Mouse (Mus musculus): ENCODE measurements around the gene Cyth1. TPM values are rescaled to one million over a fixed set of nuclear protein-coding genes. Genes with fewer than 3 reads are reported as not detected.

The Cyth1 gene
- polyA plus RNA-seq, 1 experiment from 2014 or later = 10.1 TPM

GRCm38 (mm10) chr11:118150115-118150701, 98.2 kb downstream of the Cyth1 start:
- WGBS = 95% methylated on average over 9 of the region's 9 CpGs
- H3K4me3 ChIP-seq = no peak overlapping the region

GRCm38 (mm10) chr11:118147877-118148637, 100.3 kb downstream of the Cyth1 start:
- H3K4me3 ChIP-seq = no peak overlapping the region
- WGBS = 74% methylated on average over 9 of the region's 9 CpGs
- no peaks in the 10 kb centered on the region for H3K36me3 ChIP-seq (replicated peaks)
- peaks cover 12% of the 10 kb centered on the region; the same call in 1 of the 2 replicates for H3K9me3 ChIP-seq
- H3K4me1 ChIP-seq = peaks cover 3% of the 10 kb centered on the region
- no peak for DNase-seq (ENCODE audit: extremely low spot score, low spot score)
- no peaks in the 10 kb centered on the region for H3K27me3 ChIP-seq (ENCODE audit: poor library complexity, severe bottlenecking)
- no peak overlapping the region for H3K27ac ChIP-seq

More at GRCm38 (mm10) chr11:118150115-118150701, 98.2 kb downstream of the Cyth1 start:
- DNase-seq (ENCODE audit: extremely low spot score, low spot score) = no peak
- H3K27ac ChIP-seq = no peak overlapping the region
- H3K4me1 ChIP-seq = peaks cover 3% of the 10 kb centered on the region; the same call in 1 of the 2 replicates
- H3K36me3 ChIP-seq (replicated peaks) = no peaks in the 10 kb centered on the region
- peaks cover 12% of the 10 kb centered on the region; the same call in 1 of the 2 replicates for H3K9me3 ChIP-seq
- H3K27me3 ChIP-seq (ENCODE audit: poor library complexity, severe bottlenecking) = no peaks in the 10 kb centered on the region

GRCm38 (mm10) chr11:118146446-118146845, 101.9 kb downstream of the Cyth1 start:
- 95% methylated on average over 10 of the region's 10 CpGs for WGBS
- H3K4me3 ChIP-seq = no peak overlapping the region
- DNase-seq (ENCODE audit: extremely low spot score, low spot score) = no peak
- H3K4me1 ChIP-seq = peaks cover 17% of the 10 kb centered on the region
- no peak overlapping the region for H3K27ac ChIP-seq
- H3K36me3 ChIP-seq (replicated peaks) = no peaks in the 10 kb centered on the region
- no peaks in the 10 kb centered on the region for H3K27me3 ChIP-seq (ENCODE audit: poor library complexity, severe bottlenecking)
- peaks cover 12% of the 10 kb centered on the region; the same call in 1 of the 2 replicates for H3K9me3 ChIP-seq

DNA sequence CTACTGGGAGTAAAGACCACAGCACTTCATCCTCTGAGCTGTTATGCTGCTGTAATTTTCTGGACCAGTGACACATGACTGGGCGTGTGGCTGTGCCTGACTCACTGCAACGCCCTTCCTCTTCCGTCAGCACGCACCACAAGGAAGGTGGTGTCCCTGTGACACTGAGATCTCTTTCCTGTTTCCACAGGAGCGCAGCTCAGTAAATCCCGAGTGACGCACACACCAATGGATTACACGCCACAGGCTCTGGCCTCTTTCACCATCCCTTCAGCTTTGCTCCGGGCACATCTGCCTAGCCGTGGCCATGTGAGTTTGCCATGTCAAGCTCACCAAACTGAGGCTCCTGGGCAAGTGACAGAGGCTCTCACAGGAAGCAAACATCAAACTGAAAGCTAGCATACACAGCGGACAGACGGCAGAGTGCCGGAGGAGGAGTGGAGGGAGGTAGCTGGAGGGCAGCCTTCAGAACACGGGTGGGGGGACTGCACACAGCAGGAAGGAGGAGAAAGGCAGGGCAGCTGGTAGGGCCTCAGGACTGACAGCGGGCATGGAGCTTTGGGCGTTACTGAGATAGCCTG, 102.5 kb downstream of the Cyth1 start:
- 0 out of 2 replicates have a peak, but pooled peaks cover under 1% of the 10 kb centered on the region for H3K27me3 ChIP-seq (ENCODE audit: poor library complexity, severe bottlenecking)
- H3K9me3 ChIP-seq = peaks cover 7% of the 10 kb centered on the region; the same call in 1 of the 2 replicates
- no peaks in the 10 kb centered on the region for H3K36me3 ChIP-seq (replicated peaks)
- WGBS = 86% methylated on average over 16 of the region's 16 CpGs
- peaks cover 17% of the 10 kb centered on the region for H3K4me1 ChIP-seq
- DNase-seq (ENCODE audit: extremely low spot score, low spot score) = no peak
- H3K4me3 ChIP-seq = no peak overlapping the region
- H3K27ac ChIP-seq = peak overlapping the region; percentile 32; the same call in 1 of the 2 replicates

DNA sequence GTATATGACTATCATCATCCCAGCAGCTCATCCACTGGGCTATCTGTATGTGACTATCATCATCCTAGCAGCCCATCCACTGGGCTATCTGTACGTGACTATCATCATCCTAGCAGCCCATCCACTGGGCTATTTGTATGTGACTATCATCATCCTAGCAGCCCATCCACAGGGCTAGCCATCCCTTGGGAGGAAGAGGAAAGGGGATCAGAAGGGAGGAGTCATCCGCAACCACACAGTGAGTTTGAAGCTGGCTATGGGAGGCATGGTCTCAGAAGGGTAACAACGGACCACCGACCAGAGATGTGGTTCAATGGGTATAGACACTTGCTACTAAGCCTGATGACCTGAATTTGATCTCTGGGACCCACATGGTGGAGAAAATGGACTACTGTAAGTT, 103.3 kb downstream of the Cyth1 start:
- Histone ChIP-seq H3K4me1 (peaks cover 19% of the 10 kb centered on the region), H3K36me3 (replicated peaks) (no peaks in the 10 kb centered on the region), H3K27me3 (ENCODE audit: poor library complexity, severe bottlenecking) (peaks cover 7% of the 10 kb centered on the region; the same call in 1 of the 2 replicates), H3K4me3 (no peak overlapping the region), H3K9me3 (no peaks in the 10 kb centered on the region), H3K27ac (no peak overlapping the region)
- no peak for DNase-seq (ENCODE audit: extremely low spot score, low spot score)
- WGBS = 95% methylated on average over 4 of the region's 4 CpGs

DNA sequence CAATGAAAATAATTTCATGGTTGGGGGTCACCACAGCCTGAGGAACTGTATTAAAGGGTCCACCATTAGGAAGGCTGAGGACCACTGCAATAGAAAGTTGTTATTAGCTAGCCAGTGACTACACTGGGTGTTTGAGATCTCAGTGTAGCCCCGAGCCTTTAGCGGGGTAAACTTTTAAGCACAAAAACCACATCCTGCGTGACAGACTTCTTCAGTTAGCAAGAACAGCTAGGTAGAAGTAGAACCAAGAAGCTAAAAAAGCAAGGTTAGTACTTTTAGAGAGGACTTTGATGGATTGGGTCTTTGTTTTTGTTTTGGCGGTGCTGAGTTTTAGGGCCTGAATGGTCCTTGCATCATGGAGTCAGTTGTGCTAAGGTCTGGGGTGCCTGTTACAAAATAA, 104.7 kb downstream of the Cyth1 start:
- H3K36me3 ChIP-seq (replicated peaks) = no peaks in the 10 kb centered on the region
- peaks cover 19% of the 10 kb centered on the region for H3K4me1 ChIP-seq
- DNase-seq (ENCODE audit: extremely low spot score, low spot score) = no peak
- H3K9me3 ChIP-seq = peaks cover 4% of the 10 kb centered on the region; the same call in 1 of the 2 replicates
- no peak overlapping the region for H3K4me3 ChIP-seq
- 93% methylated on average over 4 of the region's 4 CpGs for WGBS
- H3K27me3 ChIP-seq (ENCODE audit: poor library complexity, severe bottlenecking) = peaks cover 7% of the 10 kb centered on the region; the same call in 1 of the 2 replicates
- no peak overlapping the region for H3K27ac ChIP-seq

GRCm38 (mm10) chr11:118142547-118143165, 105.7 kb downstream of the Cyth1 start:
- H3K27me3 ChIP-seq (ENCODE audit: poor library complexity, severe bottlenecking) = peaks cover 7% of the 10 kb centered on the region; the same call in 1 of the 2 replicates
- peak overlapping the region; percentile 66 for H3K27ac ChIP-seq
- no peaks in the 10 kb centered on the region for H3K36me3 ChIP-seq (replicated peaks)
- peaks cover 10% of the 10 kb centered on the region; the same call in 1 of the 2 replicates for H3K9me3 ChIP-seq
- peaks cover 19% of the 10 kb centered on the region for H3K4me1 ChIP-seq
- H3K4me3 ChIP-seq = no peak overlapping the region
- 19% methylated on average over 7 of the region's 7 CpGs for WGBS
- no peak for DNase-seq (ENCODE audit: extremely low spot score, low spot score)

DNA sequence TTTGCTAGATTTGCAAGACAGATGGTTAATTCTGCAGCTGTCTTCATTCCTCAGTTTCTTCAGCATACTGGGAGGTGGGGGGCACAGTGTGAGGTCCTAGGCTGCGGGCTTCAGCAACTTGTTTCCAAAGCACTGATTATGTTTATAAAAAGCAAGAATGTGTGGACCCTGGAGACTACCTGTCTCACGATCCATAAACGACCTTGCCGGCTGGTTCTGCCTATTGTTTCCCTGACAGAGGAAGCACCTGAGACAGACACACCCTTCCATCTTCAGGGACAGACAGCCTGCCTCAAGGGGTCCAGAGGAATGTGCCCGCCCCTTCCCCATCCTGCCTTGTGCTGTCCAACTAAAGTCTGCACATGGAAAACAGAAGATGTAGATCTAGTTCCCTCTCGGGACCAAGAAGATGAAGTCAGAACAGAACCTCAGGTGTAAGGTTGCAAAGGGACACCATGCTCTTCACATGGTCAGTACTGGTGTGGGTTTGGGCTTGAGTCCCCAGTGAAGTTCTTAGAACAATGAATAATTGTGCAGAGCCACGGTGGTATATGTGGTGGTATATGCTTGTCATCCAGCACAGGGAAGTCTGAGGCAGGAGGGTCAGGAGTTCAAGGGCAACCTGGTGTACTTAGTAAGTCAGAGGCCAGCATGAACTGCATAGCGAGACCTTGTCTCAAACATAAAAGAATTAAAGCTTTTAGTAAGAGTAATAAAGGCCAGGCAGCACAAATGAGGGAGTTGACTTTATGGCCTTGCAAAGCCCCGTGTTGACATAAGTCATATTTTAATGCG, 107.4 kb downstream of the Cyth1 start:
- Histone ChIP-seq H3K4me1 (peaks cover 24% of the 10 kb centered on the region), H3K27ac (no peak overlapping the region), H3K27me3 (ENCODE audit: poor library complexity, severe bottlenecking) (peaks cover 7% of the 10 kb centered on the region; the same call in 1 of the 2 replicates), H3K36me3 (replicated peaks) (no peaks in the 10 kb centered on the region), H3K4me3 (no peak overlapping the region), H3K9me3 (peaks cover 10% of the 10 kb centered on the region; the same call in 1 of the 2 replicates)
- no peak for DNase-seq (ENCODE audit: extremely low spot score, low spot score)
- WGBS = 87% methylated on average over 10 of the region's 10 CpGs

- DNase-seq (ENCODE audit: extremely low spot score, low spot score) = no peak
- 97% methylated on average over 6 of the region's 6 CpGs for WGBS
- Histone ChIP-seq H3K27me3 (ENCODE audit: poor library complexity, severe bottlenecking) (peaks cover 7% of the 10 kb centered on the region; the same call in 1 of the 2 replicates), H3K9me3 (peaks cover 10% of the 10 kb centered on the region; the same call in 1 of the 2 replicates), H3K4me1 (peaks cover 40% of the 10 kb centered on the region), H3K4me3 (no peak overlapping the region), H3K36me3 (replicated peaks) (no peaks in the 10 kb centered on the region), H3K27ac (no peak overlapping the region)
These were observed 110.0 kb downstream of the Cyth1 start for GRCm38 (mm10) chr11:118138347-118138746.

GRCm38 (mm10) chr11:118136172-118136632, 112.2 kb downstream of the Cyth1 start:
- no peak overlapping the region for H3K27ac ChIP-seq
- H3K4me1 ChIP-seq = peaks cover 33% of the 10 kb centered on the region
- H3K27me3 ChIP-seq (ENCODE audit: poor library complexity, severe bottlenecking) = peaks cover 7% of the 10 kb centered on the region; the same call in 1 of the 2 replicates
- no peak for DNase-seq (ENCODE audit: extremely low spot score, low spot score)
- 44% methylated on average over 5 of the region's 5 CpGs for WGBS
- H3K4me3 ChIP-seq = no peak overlapping the region
- no peaks in the 10 kb centered on the region for H3K36me3 ChIP-seq (replicated peaks)
- peaks cover 10% of the 10 kb centered on the region; the same call in 1 of the 2 replicates for H3K9me3 ChIP-seq

DNA sequence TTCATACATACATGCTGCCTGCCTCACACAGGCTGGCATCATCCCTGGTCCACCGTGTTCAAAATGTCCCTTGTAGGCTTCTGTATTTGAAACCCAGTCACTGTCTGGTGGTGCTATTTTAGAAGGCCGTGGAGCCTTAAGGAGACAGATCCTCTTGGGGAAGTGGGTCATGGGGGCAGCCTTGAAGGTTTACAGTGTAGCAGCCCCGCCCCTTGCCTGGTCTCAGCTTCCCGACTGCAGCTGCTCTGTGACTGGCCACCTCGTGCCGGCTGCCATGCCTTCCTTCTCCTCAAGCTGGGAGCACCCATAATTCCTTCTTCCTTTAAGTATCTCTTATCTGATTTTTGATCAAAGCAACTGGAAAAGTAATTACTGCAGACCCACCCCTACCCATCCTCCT, 113.1 kb downstream of the Cyth1 start:
- Histone ChIP-seq H3K36me3 (replicated peaks) (no peaks in the 10 kb centered on the region), H3K4me3 (no peak overlapping the region), H3K27ac (no peak overlapping the region), H3K4me1 (peaks cover 30% of the 10 kb centered on the region), H3K27me3 (ENCODE audit: poor library complexity, severe bottlenecking) (peaks cover 1% of the 10 kb centered on the region; the same call in 1 of the 2 replicates), H3K9me3 (peaks cover 10% of the 10 kb centered on the region; the same call in 1 of the 2 replicates)
- DNase-seq (ENCODE audit: extremely low spot score, low spot score) = no peak
- 87% methylated on average over 6 of the region's 6 CpGs for WGBS

Measured in forebrain, embryonic 10.5 days (tissue).